Comparison of ENCODE assay signal across 17 mouse cellular contexts in genomic region chr14:31137281-31137595, GRCm38 (mm10). TPM values are rescaled to one million over a fixed set of nuclear protein-coding genes. Genes with fewer than 3 reads are reported as not detected.
DNase-seq lines count a peak whose midpoint lies in the region; ATAC-seq lines count a peak whose summit lies in the region.
"Had no signal": no experiment of that assay in that cellular context is flagged by ENCODE, and none has a peak within 500 bp of the region (broad histone marks: within the 10 kb centered on the region; RNA-seq: fewer than 3 reads in every experiment).

No protein-coding gene starts in this region.

- no peak overlapping the region for H3K4me2 ChIP-seq in forebrain, embryonic 12.5 days
- H3K4me2 ChIP-seq in forebrain, embryonic 16.5 days (ENCODE audit: low read length) = no peak overlapping the region
- no peak overlapping the region for H3K4me2 ChIP-seq in heart, embryonic 16.5 days (ENCODE audit: low read depth, low read length)
- H3K4me2 ChIP-seq in limb, embryonic 11.5 days (ENCODE audit: low read depth, severe bottlenecking) = no peak overlapping the region
- H3K4me2 ChIP-seq in neural tube, embryonic 14.5 days (ENCODE audit: low read depth, low read length) = no peak overlapping the region
- H3K4me2 ChIP-seq: embryonic facial prominence, embryonic 15.5 days had no signal

- no peaks in the 10 kb centered on the region for H3K27me3 ChIP-seq in forebrain, embryonic 12.5 days
- no peaks in the 10 kb centered on the region for H3K27me3 ChIP-seq in forebrain, embryonic 16.5 days (replicated peaks; ENCODE audit: control insufficient read depth, insufficient read depth, low read length)
- H3K27me3 ChIP-seq in heart, embryonic 16.5 days (ENCODE audit: control insufficient read depth, insufficient read depth, low read length) = no peaks in the 10 kb centered on the region
- H3K27me3 ChIP-seq in limb, embryonic 11.5 days (ENCODE audit: control insufficient read depth, insufficient read depth, low read length) = no peaks in the 10 kb centered on the region
- H3K27me3 ChIP-seq in limb, embryonic 10.5 days (ENCODE audit: low read depth, poor library complexity, severe bottlenecking) = no peaks in the 10 kb centered on the region
- no peaks in the 10 kb centered on the region for H3K27me3 ChIP-seq in neural tube, embryonic 14.5 days (ENCODE audit: control insufficient read depth, insufficient read depth, low read length)
- H3K27me3 ChIP-seq: embryonic facial prominence, embryonic 15.5 days had no signal

- H3K9me3 ChIP-seq in forebrain, embryonic 12.5 days = no peaks in the 10 kb centered on the region
- no peaks in the 10 kb centered on the region for H3K9me3 ChIP-seq in forebrain, embryonic 16.5 days (ENCODE audit: control insufficient read depth, low read length)
- H3K9me3 ChIP-seq in heart, embryonic 16.5 days (replicated peaks; ENCODE audit: control insufficient read depth, low read length) = 0 out of 2 replicates have a peak, but pooled peaks cover under 1% of the 10 kb centered on the region
- H3K9me3 ChIP-seq in limb, embryonic 11.5 days (ENCODE audit: control insufficient read depth, low read length) = no peaks in the 10 kb centered on the region
- H3K9me3 ChIP-seq in limb, embryonic 10.5 days (replicated peaks) = no peaks in the 10 kb centered on the region
- no peaks in the 10 kb centered on the region for H3K9me3 ChIP-seq in neural tube, embryonic 14.5 days (ENCODE audit: control insufficient read depth, low read length)
- H3K9me3 ChIP-seq: embryonic facial prominence, embryonic 15.5 days had no signal

- no peak for ATAC-seq in forebrain, embryonic 12.5 days (ENCODE audit: low FRiP score)
- ATAC-seq in forebrain, embryonic 16.5 days = no peak
- ATAC-seq in heart, embryonic 16.5 days (replicated peaks; ENCODE audit: extremely low read depth, insufficient read depth, low FRiP score) = no peak
- ATAC-seq in limb, embryonic 11.5 days (ENCODE audit: insufficient number of reproducible peaks, low FRiP score, low TSS enrichment, low read depth) = no peak
- ATAC-seq in neural tube, embryonic 14.5 days (ENCODE audit: low read depth) = no peak
- ATAC-seq: activated CD4-positive, CD25-positive, alpha-beta regulatory T cell, adult 4 months; inflammation-experienced regulatory T-cells, adult 6 months had no signal

- no peak for DNase-seq in heart, adult 8-10 months (ENCODE audit: low spot score)
- DNase-seq in limb, embryonic 11.5 days (ENCODE audit: low spot score) = no peak
- no peak for DNase-seq in limb, embryonic 10.5 days (ENCODE audit: low spot score)
- DNase-seq in neural tube, embryonic 10.5 days (ENCODE audit: extremely low spot score, low spot score) = no peak
- DNase-seq: adrenal gland, postnatal 25 days; left cerebral cortex, postnatal 4 days; lung, adult 18-20 months; spleen, adult 18-20 months; thymus, postnatal 25 days had no signal

- peaks cover 13% of the 10 kb centered on the region for H3K4me1 ChIP-seq in forebrain, embryonic 12.5 days
- peaks cover 26% of the 10 kb centered on the region for H3K4me1 ChIP-seq in forebrain, embryonic 16.5 days (replicated peaks; ENCODE audit: control insufficient read depth, insufficient read depth, low read length)
- peaks cover 20% of the 10 kb centered on the region for H3K4me1 ChIP-seq in heart, embryonic 16.5 days (ENCODE audit: control insufficient read depth, insufficient read depth, low read length)
- H3K4me1 ChIP-seq in limb, embryonic 11.5 days (ENCODE audit: control insufficient read depth, insufficient read depth, low read length) = peaks cover 4% of the 10 kb centered on the region
- H3K4me1 ChIP-seq in limb, embryonic 10.5 days = peaks cover 19% of the 10 kb centered on the region
- peaks cover 12% of the 10 kb centered on the region for H3K4me1 ChIP-seq in neural tube, embryonic 14.5 days (ENCODE audit: control insufficient read depth, insufficient read depth, low read length)

- WGBS in forebrain, embryonic 12.5 days = 85% methylated on average over 10 of the region's 10 CpGs
- WGBS in forebrain, embryonic 16.5 days = 80% methylated on average over 10 of the region's 10 CpGs
- 76% methylated on average over 10 of the region's 10 CpGs for WGBS in heart, embryonic 16.5 days
- WGBS in limb, embryonic 11.5 days = 83% methylated on average over 10 of the region's 10 CpGs
- 87% methylated on average over 10 of the region's 10 CpGs for WGBS in limb, embryonic 10.5 days
- WGBS in neural tube, embryonic 14.5 days = 84% methylated on average over 10 of the region's 10 CpGs

- H3K36me3 ChIP-seq in forebrain, embryonic 12.5 days (replicated peaks) = peaks cover 83% of the 10 kb centered on the region
- H3K36me3 ChIP-seq in forebrain, embryonic 16.5 days (ENCODE audit: control insufficient read depth, insufficient read depth) = no peaks in the 10 kb centered on the region; the same call in 1 of the 2 replicates
- peaks cover 57% of the 10 kb centered on the region for H3K36me3 ChIP-seq in heart, embryonic 16.5 days (ENCODE audit: control insufficient read depth, insufficient read depth)
- H3K36me3 ChIP-seq in limb, embryonic 11.5 days (ENCODE audit: control insufficient read depth, insufficient read depth, low read length) = peaks cover 53% of the 10 kb centered on the region
- H3K36me3 ChIP-seq in limb, embryonic 10.5 days = peaks cover 99% of the 10 kb centered on the region
- H3K36me3 ChIP-seq in neural tube, embryonic 14.5 days (ENCODE audit: control insufficient read depth, insufficient read depth, low read length) = peaks cover 33% of the 10 kb centered on the region

- H3K4me3 ChIP-seq in forebrain, embryonic 12.5 days (replicated peaks) = no peak overlapping the region
- no peak overlapping the region for H3K4me3 ChIP-seq in forebrain, embryonic 16.5 days (replicated peaks; ENCODE audit: low read length)
- H3K4me3 ChIP-seq in heart, embryonic 16.5 days (ENCODE audit: low read length) = no peak overlapping the region
- no peak overlapping the region for H3K4me3 ChIP-seq in limb, embryonic 11.5 days (ENCODE audit: low read depth, low read length)
- H3K4me3 ChIP-seq in limb, embryonic 10.5 days = no peak overlapping the region
- no peak overlapping the region for H3K4me3 ChIP-seq in neural tube, embryonic 14.5 days (ENCODE audit: low read depth, low read length)
- H3K4me3 ChIP-seq: embryonic facial prominence, embryonic 15.5 days had no signal

- H3K9ac ChIP-seq in forebrain, embryonic 12.5 days = no peak overlapping the region
- no peak overlapping the region for H3K9ac ChIP-seq in forebrain, embryonic 16.5 days (replicated peaks; ENCODE audit: low read depth, low read length)
- no peak overlapping the region for H3K9ac ChIP-seq in heart, embryonic 16.5 days (ENCODE audit: low read length)
- H3K9ac ChIP-seq in limb, embryonic 11.5 days (ENCODE audit: low read length) = peak overlapping the region; percentile 12; the same call in 1 of the 2 replicates
- H3K9ac ChIP-seq in neural tube, embryonic 14.5 days (replicated peaks; ENCODE audit: low read depth, low read length) = 0 out of 2 replicates have a peak overlapping the region, but pooled peaks have one; percentile 8
- H3K9ac ChIP-seq: embryonic facial prominence, embryonic 15.5 days had no signal

- 0 out of 2 replicates have a peak overlapping the region, but pooled peaks have one; percentile 13 for H3K27ac ChIP-seq in forebrain, embryonic 12.5 days
- no peak overlapping the region for H3K27ac ChIP-seq in forebrain, embryonic 16.5 days (ENCODE audit: low read length)
- H3K27ac ChIP-seq in heart, embryonic 16.5 days (ENCODE audit: low read length) = peak overlapping the region; percentile 15
- 0 out of 2 replicates have a peak overlapping the region, but pooled peaks have one; percentile 12 for H3K27ac ChIP-seq in limb, embryonic 11.5 days (replicated peaks; ENCODE audit: low read depth, low read length)
- no peak overlapping the region for H3K27ac ChIP-seq in limb, embryonic 10.5 days
- H3K27ac ChIP-seq in neural tube, embryonic 14.5 days (ENCODE audit: low read depth, low read length) = no peak overlapping the region
- H3K27ac ChIP-seq: embryonic facial prominence, embryonic 15.5 days had no signal

RNA-seq across cellular contexts. Expression of gene Nt5dc2, which starts 6.4 kb away (rescaled TPM):
- 406 and 410 TPM in 2 replicates for polyA plus RNA-seq in forebrain, embryonic 12.5 days (2016; fragmentation: Nextera tagmentation; extraction: Ambion mirVana)
- 146 and 165 TPM in 2 replicates for polyA plus RNA-seq in forebrain, embryonic 16.5 days (2015; fragmentation: Nextera tagmentation; extraction: Ambion mirVana)
- polyA plus RNA-seq in heart, embryonic 16.5 days (2015; fragmentation: Nextera tagmentation; extraction: Ambion mirVana) = 288 and 319 TPM in 2 replicates
- 10 to 100 TPM; 20.2 to 21.7 (median 21.0) TPM for total RNA-seq in heart, adult 8-10 months (2022)
- 569 and 606 TPM in 2 replicates for polyA plus RNA-seq in limb, embryonic 11.5 days (2014; fragmentation: Nextera tagmentation; extraction: Ambion mirVana)
- polyA plus RNA-seq in limb, embryonic 10.5 days (2016; fragmentation: Nextera tagmentation; extraction: Ambion mirVana) = 638 and 656 TPM in 2 replicates
- polyA plus RNA-seq in neural tube, embryonic 14.5 days (2014; fragmentation: Nextera tagmentation; extraction: Ambion mirVana) = 219 and 241 TPM in 2 replicates
- polyA plus RNA-seq: activated CD4-positive, CD25-positive, alpha-beta regulatory T cell, adult 4 months; inflammation-experienced regulatory T-cells, adult 6 months had no signal

RNA-seq across cellular contexts. Expression of gene Smim4, which starts 8.5 kb away (rescaled TPM):
- 54.6 and 67.9 TPM in 2 replicates for polyA plus RNA-seq in forebrain, embryonic 12.5 days (2016; fragmentation: Nextera tagmentation; extraction: Ambion mirVana)
- 62.7 and 64.1 TPM in 2 replicates for polyA plus RNA-seq in forebrain, embryonic 16.5 days (2015; fragmentation: Nextera tagmentation; extraction: Ambion mirVana)
- polyA plus RNA-seq in heart, embryonic 16.5 days (2015; fragmentation: Nextera tagmentation; extraction: Ambion mirVana) = 90.4 and 95.8 TPM in 2 replicates
- total RNA-seq in heart, adult 8-10 months (2022) = 10 to 100 TPM; 63.7 to 95.7 (median 81.8) TPM
- polyA plus RNA-seq in limb, embryonic 11.5 days (2014; fragmentation: Nextera tagmentation; extraction: Ambion mirVana) = 61.6 and 66.5 TPM in 2 replicates
- polyA plus RNA-seq in limb, embryonic 10.5 days (2016; fragmentation: Nextera tagmentation; extraction: Ambion mirVana) = 54.2 and 65.3 TPM in 2 replicates
- 69.3 and 74.1 TPM in 2 replicates for polyA plus RNA-seq in neural tube, embryonic 14.5 days (2014; fragmentation: Nextera tagmentation; extraction: Ambion mirVana)

RNA-seq across cellular contexts. Expression of gene Stab1, which starts 31.2 kb away (rescaled TPM):
- 23.1 and 26.1 TPM in 2 replicates for polyA plus RNA-seq in forebrain, embryonic 12.5 days (2016; fragmentation: Nextera tagmentation; extraction: Ambion mirVana)
- polyA plus RNA-seq in forebrain, embryonic 16.5 days (2015; fragmentation: Nextera tagmentation; extraction: Ambion mirVana) = 13.0 and 13.9 TPM in 2 replicates
- 36.6 and 43.8 TPM in 2 replicates for polyA plus RNA-seq in heart, embryonic 16.5 days (2015; fragmentation: Nextera tagmentation; extraction: Ambion mirVana)
- 10 to 100 TPM; 50.1 to 64.3 (median 57.1) TPM for total RNA-seq in heart, adult 8-10 months (2022)
- 15.5 and 15.7 TPM in 2 replicates for polyA plus RNA-seq in limb, embryonic 11.5 days (2014; fragmentation: Nextera tagmentation; extraction: Ambion mirVana)
- polyA plus RNA-seq in limb, embryonic 10.5 days (2016; fragmentation: Nextera tagmentation; extraction: Ambion mirVana) = 14.2 and 14.5 TPM in 2 replicates
- polyA plus RNA-seq in neural tube, embryonic 14.5 days (2014; fragmentation: Nextera tagmentation; extraction: Ambion mirVana) = 7.0 and 28.7 TPM in 2 replicates
- total RNA-seq: granulocyte monocyte progenitor cell, adult 5-6 weeks had no signal

Comparison
In these comparisons a context has a peak if more than half of its experiments do, and no peak if none do; other contexts are left out.
1. H3K27ac ChIP-seq: peak in forebrain, embryonic 12.5 days (single experiment), heart, embryonic 16.5 days (single experiment) and limb, embryonic 11.5 days (single experiment); none in forebrain, embryonic 16.5 days (single experiment), limb, embryonic 10.5 days (single experiment) and neural tube, embryonic 14.5 days (single experiment).
2. H3K9ac ChIP-seq: peak in limb, embryonic 11.5 days (single experiment) and neural tube, embryonic 14.5 days (single experiment); none in forebrain, embryonic 12.5 days (single experiment), forebrain, embryonic 16.5 days (single experiment) and heart, embryonic 16.5 days (single experiment).